Mouse (Mus musculus) liver, adult 2 months (tissue): Measurements from ENCODE around the gene Snx25.

ENCODE experiments used
- CTCF ChIP-seq: fragments of 200-500 bp; IDR thresholded peaks from 2 replicates; pipeline ENCODE4 v1.5.1; 2011; ENCODE audit warnings: low read depth, low read length, control low read depth
- POLR2A ChIP-seq: fragments of 200-500 bp; IDR thresholded peaks from 2 replicates; pipeline ENCODE4 v1.6.1; 2011; ENCODE audit warnings: low read length, control low read depth; ENCODE audit not compliant: insufficient read depth; ENCODE audit errors: extremely low read depth

DNA sequence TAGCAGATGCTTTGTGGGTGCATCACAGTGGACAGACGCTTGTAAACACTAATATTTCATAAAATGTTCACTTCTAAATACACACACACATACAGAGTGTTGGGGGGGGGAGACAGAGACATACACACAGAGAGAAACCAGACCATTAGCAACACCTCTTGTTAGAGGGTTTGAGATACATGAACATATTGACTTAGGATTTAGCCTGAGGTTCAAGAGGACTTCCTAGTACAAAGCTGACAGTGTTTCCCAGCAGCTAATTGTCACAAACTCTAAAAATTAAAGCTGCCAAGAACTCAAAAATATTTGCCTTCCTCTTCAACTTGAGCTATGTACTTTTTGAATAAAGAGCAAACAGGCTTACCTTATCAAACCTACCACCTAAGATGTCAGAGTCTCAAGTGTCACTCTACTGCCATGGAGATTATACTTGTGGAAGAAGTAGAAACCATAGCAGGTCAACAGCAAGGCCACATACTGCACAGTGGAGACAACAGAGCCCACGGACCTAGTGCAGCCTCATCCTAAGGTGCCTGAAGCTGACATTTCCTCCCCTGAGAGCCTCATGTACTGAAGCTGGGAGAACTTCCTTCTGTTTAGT lies 78.3 kb downstream of the Snx25 start:
- TF ChIP-seq CTCF = no peak
- TF ChIP-seq POLR2A = no peak
